Mouse (Mus musculus): ENCODE measurements at regions not wholly inside any gene's neighbourhood (a gene's known extent, or its start where the extent isn't known, plus 50 kb on each side); places are given as distances from the start of the nearest gene placed in this dataset.

DNA sequence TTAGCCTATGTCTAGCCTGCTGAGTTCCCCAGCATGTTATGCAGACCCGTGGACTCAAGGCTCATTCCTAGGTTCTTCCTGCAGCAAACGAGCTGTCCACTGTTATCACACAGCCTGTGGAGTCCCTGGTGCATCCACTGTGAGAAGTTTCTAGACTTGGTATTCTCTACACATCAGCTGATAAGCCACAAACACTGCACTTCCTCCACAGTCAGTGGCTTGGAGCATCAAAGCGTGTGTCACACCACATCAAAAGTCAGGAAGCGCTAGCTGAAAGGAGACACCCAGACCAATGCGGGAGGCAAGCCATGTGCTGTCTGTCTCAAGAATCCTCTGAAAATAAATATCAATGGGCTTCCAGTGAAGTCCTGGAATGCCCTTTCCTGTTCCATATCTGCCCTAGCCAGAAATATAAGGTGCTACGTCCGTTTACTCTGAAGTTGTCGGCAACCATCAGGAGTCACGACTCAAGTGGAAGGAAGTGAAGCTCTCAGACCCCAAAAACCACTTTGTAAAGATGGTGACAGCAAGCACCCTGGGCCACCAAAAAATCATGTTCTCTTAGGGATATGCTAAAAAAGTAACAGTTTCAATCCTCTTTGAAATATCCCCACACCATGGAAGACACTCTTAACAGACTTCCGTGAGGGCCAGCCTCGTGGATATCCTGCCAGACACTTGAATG is 227.7 kb downstream of the Adgrl2 start:
- no peak for DNase-seq (ENCODE audit: low spot score in 2 of 2)

GRCm38 (mm10) chr3:148761586-148761985 is 228.8 kb downstream of the Adgrl2 start:
- no peak for DNase-seq (ENCODE audit: low spot score in 2 of 2)

DNA sequence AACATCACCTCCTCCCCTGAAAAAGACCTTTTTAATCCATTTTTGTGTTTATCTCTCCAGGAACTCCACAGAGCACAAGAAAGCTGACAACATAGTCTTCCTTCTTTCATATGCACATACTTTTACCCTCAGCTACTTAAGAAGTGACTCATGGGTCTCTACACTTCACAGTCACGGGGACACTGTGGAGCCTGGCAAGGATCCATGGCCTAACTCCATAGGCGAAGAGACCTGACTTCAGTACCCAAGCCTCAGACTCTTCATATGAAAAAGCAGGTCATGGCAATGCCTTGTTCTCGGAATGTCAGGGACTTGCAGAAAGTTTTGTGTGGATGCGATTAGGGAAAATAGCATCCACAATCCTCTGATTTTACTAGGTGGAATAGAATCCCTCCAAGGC is 230.9 kb downstream of the Adgrl2 start:
- no peak for DNase-seq (ENCODE audit: low spot score in 2 of 2)

DNA sequence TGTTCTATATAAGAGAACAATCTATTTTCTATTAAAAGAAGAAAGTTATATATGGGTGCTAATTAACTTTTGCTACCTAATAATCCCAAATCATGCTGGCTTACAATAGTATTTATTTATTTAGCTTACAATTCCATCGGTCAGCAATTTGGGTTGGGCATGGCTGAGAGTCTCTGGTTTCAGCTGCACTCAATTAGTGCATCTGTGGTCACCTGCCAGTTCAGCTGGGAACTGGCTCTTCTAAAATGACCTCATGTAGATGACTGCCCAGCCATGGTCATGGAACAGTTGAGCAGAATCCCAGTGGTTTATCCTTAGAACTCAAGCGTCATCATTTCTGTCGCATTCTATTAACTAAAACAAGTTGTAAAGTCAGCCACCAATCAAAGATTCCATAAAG is 244.1 kb downstream of the Adgrl2 start:
- DNase-seq (ENCODE audit: low spot score in 2 of 2): no peak

DNA sequence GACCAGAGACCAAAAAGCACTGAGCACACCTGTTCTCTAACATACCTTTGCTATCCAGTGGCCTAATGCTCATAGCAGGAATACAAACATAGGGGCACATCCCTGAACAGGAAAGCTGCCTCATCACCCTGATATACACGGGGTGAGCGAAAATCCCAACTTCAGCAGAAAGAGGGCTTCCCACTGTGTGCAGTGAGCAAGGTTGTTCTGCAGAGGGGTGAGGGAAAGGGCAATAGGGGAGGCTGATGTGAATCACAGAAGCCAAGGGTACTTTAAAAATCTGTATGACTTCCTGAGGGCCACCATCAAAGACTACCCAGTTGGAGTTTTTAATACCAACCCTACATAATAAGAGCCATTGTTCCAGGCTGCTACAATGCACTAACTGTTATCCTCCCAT is 245.7 kb downstream of the Adgrl2 start:
- DNase-seq (ENCODE audit: low spot score in 2 of 2): no peak

GRCm38 (mm10) chr3:148734194-148734749 is 256.1 kb downstream of the Adgrl2 start:
- DNase-seq (ENCODE audit: low spot score in 2 of 2): no peak

DNA sequence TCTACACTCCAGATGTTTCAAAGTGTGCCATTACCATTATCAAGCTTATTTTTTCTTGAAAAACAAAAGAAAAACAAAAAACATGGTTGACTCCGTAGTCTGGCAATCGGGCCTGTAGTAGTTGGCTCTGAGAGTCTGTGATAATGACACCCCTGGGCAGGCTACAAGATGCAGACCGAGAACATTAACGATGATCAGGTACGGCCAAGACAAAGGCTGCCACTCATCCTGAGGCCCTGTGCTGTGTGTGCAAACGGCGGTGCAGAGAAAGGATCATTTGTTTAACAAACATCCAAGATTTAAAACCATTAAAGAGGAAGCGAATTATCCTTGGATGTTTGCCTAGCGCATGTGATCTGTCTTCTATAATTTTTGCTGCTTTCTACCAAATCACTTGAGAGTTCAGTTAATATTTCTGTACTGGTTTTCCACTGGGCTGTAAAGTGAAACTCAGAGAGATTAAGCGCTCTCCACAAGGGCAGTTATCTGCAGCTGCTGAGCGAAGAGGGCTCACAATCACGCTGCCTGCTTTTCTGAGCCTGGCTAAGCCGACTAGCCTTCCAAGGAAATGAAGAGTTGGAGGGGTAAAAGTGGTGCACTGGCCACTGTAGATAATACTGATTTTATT is 257.0 kb downstream of the Adgrl2 start:
- DNase-seq (ENCODE audit: low spot score in 2 of 2): peak in 1 of 2 experiments; percentile 10

GRCm38 (mm10) chr3:148731436-148731835 is 258.9 kb downstream of the Adgrl2 start:
- no peak for DNase-seq (ENCODE audit: low spot score in 2 of 2)

GRCm38 (mm10) chr3:148729242-148729680 is 261.1 kb downstream of the Adgrl2 start:
- peak in 1 of 2 experiments; percentile 10 for DNase-seq (ENCODE audit: low spot score in 2 of 2)

DNA sequence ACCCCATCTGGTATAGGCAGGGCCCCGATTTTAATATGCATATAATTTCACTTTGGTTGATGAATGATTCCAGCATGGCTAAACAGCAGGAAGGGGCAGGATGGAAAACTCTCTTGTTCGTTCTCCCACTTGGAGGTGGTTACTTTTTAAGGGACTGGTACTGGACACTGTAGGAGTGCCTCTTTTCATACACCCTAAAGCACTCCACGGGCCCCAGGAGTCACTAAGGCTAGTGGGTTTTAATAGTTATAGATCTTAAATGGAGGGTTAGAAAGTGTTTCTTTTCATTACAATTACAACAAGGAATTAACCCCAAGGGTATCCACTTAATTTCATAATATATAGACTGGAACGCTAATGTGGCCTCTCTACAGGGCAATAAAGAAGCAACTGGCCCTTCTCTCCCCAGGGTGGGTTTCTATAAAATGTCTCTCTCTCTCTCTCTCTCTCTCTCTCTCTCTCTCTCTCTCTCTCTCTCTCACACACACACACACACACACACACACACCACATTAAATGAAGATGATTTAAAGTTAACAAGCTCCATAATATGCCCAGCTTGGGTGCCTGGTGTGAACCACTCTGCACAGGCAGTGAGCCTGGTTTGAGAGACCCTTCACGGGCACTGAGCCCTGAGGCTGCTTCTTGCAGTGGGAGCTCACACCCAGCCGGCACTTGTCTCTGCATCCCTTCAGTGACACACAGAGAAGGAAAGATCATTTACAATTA is 261.7 kb downstream of the Adgrl2 start:
- no peak for DNase-seq (ENCODE audit: low spot score in 2 of 2)

- no peak for DNase-seq (ENCODE audit: low spot score in 2 of 2)
Observed at GRCm38 (mm10) chr3:148726596-148727331, 263.6 kb downstream of the Adgrl2 start.

- no peak for DNase-seq (ENCODE audit: low spot score in 2 of 2)
Observed at GRCm38 (mm10) chr3:148696555-148696954, 293.8 kb downstream of the Adgrl2 start.

GRCm38 (mm10) chr3:148695453-148695852 is 294.9 kb downstream of the Adgrl2 start:
- no peak for DNase-seq (ENCODE audit: low spot score in 2 of 2)

GRCm38 (mm10) chr3:148683181-148683580 is 307.2 kb downstream of the Adgrl2 start:
- peak in 1 of 2 experiments; percentile 6 for DNase-seq (ENCODE audit: low spot score in 2 of 2)

DNA sequence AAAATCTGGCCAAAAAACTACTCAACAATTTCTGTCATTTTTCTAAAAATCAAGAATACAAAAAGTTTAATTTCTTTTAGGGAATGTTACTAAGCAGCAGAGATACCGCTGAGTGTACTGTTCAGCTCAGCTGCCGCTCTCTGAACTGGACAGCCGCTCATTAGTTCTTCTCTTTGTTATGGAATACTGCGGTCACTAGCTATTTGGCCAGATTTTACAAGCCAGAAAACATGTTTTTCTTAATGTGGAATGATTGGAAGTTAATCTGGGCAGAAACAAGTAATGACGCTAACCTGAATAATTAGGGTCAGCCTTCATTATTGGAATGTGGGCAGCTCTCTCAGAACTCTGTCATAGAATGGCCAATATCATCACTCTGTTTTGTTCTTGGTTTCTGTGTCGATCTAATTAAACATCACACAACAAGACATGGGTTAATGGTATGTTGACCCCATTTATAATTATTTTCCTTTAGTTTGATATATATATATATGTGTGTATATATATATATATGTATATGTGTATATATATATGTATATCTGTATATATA is 307.8 kb downstream of the Adgrl2 start:
- no peak for DNase-seq (ENCODE audit: low spot score in 2 of 2)

- no peak for DNase-seq (ENCODE audit: low spot score in 2 of 2)
Observed at GRCm38 (mm10) chr3:148681186-148681585, 309.2 kb downstream of the Adgrl2 start.

DNA sequence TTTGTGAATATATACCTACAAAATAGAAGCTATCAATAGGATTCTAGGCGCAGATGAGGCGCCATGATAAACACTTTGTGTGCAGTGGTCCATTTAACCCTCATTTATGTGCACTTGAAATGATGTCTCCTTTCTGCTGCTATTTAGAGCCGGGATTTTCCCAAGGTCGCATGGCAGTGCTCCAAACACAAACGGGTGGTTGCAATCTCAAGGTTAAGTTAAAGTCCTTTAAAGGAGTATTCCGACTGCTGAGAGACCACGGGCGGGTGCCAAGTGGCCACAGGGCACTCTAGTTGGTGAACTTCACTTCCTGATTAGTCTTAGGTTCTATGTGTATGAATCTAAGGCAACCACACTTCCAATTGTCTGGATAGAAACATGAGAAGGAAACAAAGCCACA is 309.6 kb downstream of the Adgrl2 start:
- peak; percentile 22 to 46 for DNase-seq (ENCODE audit: low spot score in 2 of 2)

- DNase-seq (ENCODE audit: low spot score in 2 of 2): no peak
Observed at GRCm38 (mm10) chr3:148680086-148680485, 310.3 kb downstream of the Adgrl2 start.

- no peak for DNase-seq (ENCODE audit: low spot score in 2 of 2)
Observed at GRCm38 (mm10) chr3:148679121-148679520, 311.2 kb downstream of the Adgrl2 start.

DNA sequence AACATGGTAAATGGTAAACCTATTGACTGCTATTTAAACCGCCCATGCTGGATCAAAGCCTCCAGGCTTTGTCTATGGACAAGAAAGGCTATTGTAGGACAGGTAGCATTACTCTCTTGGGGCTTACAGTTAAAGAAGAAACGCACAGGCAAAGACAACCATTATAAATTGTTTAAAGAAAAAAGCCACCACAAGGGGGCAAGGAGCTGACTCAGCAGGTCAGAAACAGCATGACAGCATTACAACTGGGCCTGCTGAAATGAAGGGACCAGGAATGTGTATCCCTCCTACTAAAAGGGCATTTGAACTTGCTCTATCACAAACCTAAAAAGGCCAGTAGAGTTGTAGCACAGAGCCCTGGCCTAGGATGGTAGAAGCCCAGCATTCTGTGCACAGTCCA is 314.3 kb downstream of the Adgrl2 start:
- no peak for DNase-seq (ENCODE audit: low spot score in 2 of 2)

DNA sequence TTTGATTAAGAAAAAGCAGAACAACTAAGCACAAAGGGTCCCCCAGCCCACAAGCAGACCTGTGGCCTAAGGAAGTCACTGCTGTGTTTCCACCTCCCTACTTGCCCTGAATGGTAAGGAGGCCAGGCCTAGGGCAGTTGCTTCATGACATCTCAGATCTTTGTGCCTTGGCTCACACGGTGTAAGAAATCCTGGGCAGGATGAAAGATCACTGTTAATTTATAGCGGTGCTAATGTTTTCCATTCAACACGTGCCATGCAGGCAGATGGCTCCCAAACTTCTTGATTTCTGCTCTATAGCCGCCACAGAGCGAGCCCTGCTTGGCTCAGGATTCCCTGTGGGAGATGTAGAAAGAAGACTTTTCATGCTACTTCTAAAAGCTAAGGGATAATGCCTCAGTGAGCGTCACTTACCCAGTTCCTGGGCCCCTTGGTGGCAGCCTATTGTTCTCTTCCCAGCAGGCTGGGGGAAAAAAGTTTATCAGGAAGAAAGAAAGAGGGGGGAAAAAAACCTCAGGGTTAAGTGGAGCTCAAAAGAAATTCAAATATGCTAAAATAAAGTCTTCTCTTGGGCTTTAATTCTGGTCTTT is 327.4 kb downstream of the Adgrl2 start:
- DNase-seq (ENCODE audit: low spot score in 2 of 2): no peak

Data from heart, adult 9 months (tissue).